Mouse (Mus musculus): Measurements from ENCODE around the gene Dpp9.

Dpp9 gene

GRCm38 (mm10) chr17:56185281-56186141 lies 33.2 kb downstream of the Dpp9 start:
- peak; percentile 44 for DNase-seq (ENCODE audit: low read depth, low spot score)

- peak; percentile 95 for DNase-seq (ENCODE audit: low read depth, low spot score)
These were observed 35.0 kb downstream of the Dpp9 start, which contains the start of gene Mydgf for GRCm38 (mm10) chr17:56183658-56184103. Gene Mydgf (minus strand): TSS chr17:56183920.

DNA sequence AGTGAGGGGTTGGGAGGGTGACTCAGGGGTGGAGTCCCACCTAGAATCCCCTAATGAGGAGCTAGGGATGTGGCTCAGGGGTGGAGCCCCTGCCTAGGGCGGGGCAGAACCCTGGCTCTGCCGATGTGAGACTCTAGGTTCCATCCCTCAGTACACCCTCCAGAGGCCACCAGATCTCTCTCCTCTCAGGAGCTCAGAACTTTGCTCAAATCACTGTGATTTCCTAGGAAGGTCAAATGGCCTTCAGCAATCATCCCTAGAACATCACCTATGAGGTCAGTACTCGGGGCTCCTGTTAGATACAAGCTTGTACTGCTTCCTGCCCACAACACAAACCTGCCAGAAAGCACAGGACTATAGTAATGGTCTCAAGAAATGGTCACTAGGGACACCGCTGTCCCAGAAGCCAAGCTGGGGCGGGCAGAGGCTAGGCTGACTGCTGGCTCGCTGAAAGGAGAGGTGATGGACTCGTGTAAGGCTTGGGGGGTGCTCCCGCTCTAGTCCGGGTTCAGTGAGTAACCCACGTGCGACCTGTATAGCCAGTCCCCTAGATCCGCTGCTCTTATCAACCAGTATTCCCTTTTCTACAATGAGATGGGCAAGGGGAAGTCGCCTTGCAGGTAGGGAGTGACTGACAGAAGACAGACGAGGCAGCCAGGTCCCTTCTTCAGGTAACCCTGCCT lies 35.6 kb downstream of the Dpp9 start:
- peak; percentile 65 for DNase-seq (ENCODE audit: low read depth, low spot score)

DNA sequence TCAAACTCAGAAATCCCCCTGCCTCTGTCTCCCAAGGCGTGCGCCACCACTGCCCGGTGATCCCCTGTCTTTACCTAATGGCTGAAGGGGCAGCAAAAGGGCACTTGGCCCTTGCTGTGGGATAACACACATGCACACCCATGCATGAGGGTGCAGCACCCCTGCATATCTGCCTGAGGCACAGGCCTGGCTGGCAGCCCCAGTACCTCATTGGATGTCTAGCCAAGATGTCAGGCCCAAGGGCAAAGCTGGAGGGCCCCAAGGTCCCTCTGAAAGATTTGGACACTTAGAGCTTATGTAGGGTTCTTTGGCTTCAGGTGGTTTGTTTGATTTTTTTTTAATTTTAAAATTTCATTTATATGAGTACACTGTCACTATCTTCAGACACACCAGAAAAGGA lies 43.3 kb downstream of the Dpp9 start:
- no peak for DNase-seq (ENCODE audit: low read depth, low spot score)

GRCm38 (mm10) chr17:56173401-56174046 lies 45.2 kb downstream of the Dpp9 start:
- no peak for DNase-seq (ENCODE audit: low read depth, low spot score)

GRCm38 (mm10) chr17:56171881-56172280 lies 46.8 kb downstream of the Dpp9 start:
- no peak for DNase-seq (ENCODE audit: low read depth, low spot score)

GRCm38 (mm10) chr17:56171456-56171855 lies 47.2 kb downstream of the Dpp9 start:
- DNase-seq (ENCODE audit: low read depth, low spot score) = no peak

- no peak for DNase-seq (ENCODE audit: low read depth, low spot score)
These were observed 48.1 kb downstream of the Dpp9 start for GRCm38 (mm10) chr17:56170636-56171035.

DNA sequence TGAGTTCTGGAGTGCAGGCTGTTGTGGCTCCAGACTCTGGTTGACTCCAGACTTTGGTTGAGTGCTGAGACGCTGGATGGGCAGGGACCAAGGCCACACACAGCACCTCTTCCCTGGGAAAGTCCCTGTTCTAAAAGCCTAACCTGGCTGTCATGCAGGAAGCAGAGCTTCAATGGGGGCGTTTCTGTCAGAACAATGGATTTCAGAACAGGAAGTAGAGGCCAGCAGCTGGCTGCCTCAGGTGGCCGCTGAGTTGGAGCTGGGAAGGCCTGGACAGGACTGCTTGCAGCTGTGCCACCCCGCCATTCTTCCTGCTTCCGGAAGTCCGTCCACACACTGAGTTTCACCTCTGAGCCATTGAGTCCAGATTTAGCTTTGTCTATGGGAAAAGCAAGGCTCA lies 48.9 kb downstream of the Dpp9 start:
- no peak for DNase-seq (ENCODE audit: low read depth, low spot score)

DNA sequence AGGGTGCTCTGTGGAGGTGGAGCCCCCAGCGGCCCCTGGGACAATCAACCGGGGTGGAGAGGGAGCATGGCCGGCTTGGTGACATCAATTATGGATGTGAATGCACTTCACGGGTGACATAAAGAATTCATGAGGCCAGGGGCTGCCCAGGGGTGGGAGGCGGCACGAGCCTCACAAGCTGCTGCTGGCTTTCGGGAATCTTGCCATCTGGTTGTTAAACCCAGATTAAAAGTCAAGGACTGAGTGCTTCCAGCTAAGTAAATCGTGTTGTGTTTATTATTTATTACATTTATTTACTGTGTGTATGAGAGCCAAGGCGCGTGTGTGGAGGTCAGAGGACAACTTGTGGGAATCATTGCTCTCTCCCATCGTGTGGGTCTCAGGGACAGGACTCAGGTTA lies 53.0 kb downstream of the Dpp9 start:
- DNase-seq (ENCODE audit: low read depth, low spot score) = no peak

GRCm38 (mm10) chr17:56164510-56164909 lies 54.2 kb downstream of the Dpp9 start:
- no peak for DNase-seq (ENCODE audit: low read depth, low spot score)

DNA sequence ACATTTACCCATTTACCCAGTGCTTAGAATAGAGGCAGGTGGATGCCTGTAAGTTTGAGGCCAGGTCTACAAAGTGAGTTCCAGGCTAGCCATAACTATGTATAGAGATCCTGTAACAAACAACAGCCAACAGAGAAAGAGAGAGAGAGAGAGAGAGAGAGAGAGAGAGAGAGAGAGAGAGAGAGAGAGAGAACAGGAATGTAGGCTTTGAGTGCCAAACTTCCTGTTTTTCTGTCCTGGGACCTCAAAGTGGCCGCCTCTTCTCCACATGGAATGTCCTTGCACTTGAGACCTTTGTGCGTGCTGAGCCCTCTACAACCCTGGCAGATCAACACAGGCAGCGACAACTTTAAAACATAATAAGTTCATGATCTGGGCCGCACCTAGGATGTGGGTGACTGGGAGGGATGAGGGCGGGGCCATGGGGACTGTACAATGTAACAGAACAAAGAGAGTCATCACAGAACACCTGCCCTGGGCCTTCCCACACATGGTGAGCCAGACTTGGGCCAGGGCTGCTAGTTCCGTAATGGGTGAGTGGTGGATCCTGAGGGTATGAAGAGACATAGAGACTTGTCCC lies 55.1 kb downstream of the Dpp9 start:
- no peak for DNase-seq (ENCODE audit: low read depth, low spot score)

GRCm38 (mm10) chr17:56162231-56162774 lies 56.4 kb downstream of the Dpp9 start, which contains the start of gene Tnfaip8l1:
Gene Tnfaip8l1 (plus strand): TSS chr17:56162477.
- DNase-seq (ENCODE audit: low read depth, low spot score) = peak; percentile 94

GRCm38 (mm10) chr17:56159729-56160128 lies 59.0 kb downstream of the Dpp9 start:
- DNase-seq (ENCODE audit: low read depth, low spot score) = peak; percentile 77

- no peak for DNase-seq (ENCODE audit: low read depth, low spot score)
These were observed 65.1 kb downstream of the Dpp9 start for GRCm38 (mm10) chr17:56153643-56154042.

GRCm38 (mm10) chr17:56149897-56150296 lies 68.8 kb downstream of the Dpp9 start:
- no peak for DNase-seq (ENCODE audit: low read depth, low spot score)

DNA sequence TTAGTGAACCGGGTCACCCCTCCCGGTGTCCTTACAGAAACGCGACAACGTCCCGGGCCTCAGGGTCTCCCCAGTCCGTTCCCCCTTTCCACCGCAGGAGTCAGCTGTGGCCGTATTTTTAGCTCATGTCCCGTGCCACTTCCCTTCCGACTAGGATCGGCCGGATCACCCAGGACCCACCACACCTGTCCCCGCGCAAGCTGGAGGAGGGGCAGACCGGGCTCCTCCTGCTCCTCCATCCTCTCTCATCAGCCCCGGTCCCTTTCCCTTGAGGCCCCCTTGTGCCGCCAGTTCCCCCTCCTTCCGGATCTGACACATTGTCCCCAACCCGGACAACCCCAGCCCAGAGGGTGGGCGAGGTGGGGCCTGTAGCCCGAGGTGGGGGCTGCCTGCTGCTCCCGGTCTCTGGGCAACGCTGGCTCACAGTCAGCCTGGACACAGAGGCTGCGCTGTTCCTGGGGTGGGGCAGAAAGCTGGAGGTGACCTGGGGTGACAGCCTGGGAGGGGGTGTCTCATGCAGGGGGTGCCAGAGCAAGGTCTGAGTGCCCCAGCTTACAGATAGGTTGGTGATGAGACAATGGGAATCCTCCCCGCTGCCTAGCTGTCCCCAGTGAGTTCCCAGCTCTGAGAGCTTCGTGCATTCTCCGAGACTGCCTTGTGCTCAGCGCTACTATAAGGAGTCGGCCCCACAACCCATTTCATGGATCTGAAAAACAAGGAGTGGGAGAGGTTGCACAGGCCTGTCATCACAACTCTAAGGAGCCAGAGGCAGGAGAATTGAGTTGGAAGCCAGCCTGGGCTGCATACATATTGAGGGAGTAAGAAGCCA lies 69.7 kb downstream of the Dpp9 start:
- DNase-seq (ENCODE audit: low read depth, low spot score) = no peak

DNA sequence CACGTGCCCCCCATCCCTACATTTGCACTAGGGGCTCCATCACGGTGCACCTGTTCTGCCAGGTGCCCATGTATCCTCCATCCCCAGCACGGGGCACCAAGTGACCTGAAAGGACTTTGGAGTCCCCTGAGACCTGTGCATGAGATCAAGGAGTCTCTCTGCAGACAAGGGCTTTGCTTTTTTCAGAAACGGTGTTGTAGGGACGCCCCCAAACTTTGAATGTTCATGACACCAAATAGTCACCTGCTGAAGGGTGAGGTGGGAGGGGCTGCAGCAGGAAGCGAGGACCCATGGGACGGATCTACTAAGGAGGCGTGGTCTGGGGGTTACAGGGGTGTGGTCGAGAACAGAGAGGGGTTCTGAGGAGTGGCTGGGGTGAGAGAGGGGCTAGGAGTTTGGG lies 70.4 kb downstream of the Dpp9 start:
- no peak for DNase-seq (ENCODE audit: low read depth, low spot score)

GRCm38 (mm10) chr17:56147420-56147819 lies 71.3 kb downstream of the Dpp9 start:
- DNase-seq (ENCODE audit: low read depth, low spot score) = no peak

- DNase-seq (ENCODE audit: low read depth, low spot score) = no peak
These were observed 72.6 kb downstream of the Dpp9 start for GRCm38 (mm10) chr17:56146131-56146530.

GRCm38 (mm10) chr17:56144546-56144945 lies 74.2 kb downstream of the Dpp9 start:
- DNase-seq (ENCODE audit: low read depth, low spot score) = no peak
